Mouse (Mus musculus) ES-Bruce4 (cell line): Measurements from ENCODE around the gene Copz1.

Experiments used
- CTCF ChIP-seq: IDR thresholded peaks from one replicate; pipeline ENCODE4 v1.8.1; 2011; ENCODE audit warnings: low read depth, low read length
- POLR2A ChIP-seq: IDR thresholded peaks from one replicate; pipeline ENCODE4 v1.8.1; 2011; ENCODE audit warnings: low read length; ENCODE audit not compliant: insufficient read depth

DNA sequence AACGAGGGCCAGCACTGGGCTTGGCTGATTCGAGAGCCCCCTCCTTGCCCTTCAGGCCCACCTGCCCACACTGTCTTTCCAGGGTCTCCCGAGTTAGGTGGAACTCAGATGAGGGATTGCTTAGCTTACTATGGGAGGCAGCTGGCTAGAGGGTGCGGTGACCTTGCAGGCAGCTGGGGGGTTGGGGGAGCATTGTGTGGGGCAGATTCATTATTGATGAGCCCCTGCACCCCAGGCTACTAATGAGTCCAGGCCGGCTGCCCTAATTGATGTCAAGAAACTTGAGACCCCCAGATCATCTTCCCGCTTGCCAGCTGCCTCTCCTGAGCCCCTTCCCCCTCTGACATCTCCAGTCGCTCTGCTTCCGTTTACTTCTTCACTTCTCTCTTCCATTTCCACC, 69.0 kb downstream of the Copz1 start:
- TF ChIP-seq CTCF = no peak
- no peak for TF ChIP-seq POLR2A
